Mouse (Mus musculus) heart, postnatal 4 days (tissue): ENCODE data around the gene Cldn7. TPM values are rescaled to one million over a fixed set of nuclear protein-coding genes. Genes with fewer than 3 reads are reported as not detected.

Experiments used
- DNase-seq: peaks from one replicate; pipeline ENCODE4 v3.0.0; 2021
- total RNA-seq, 2 experiments: library from RNA; stranded (reverse); gene quantifications; 2 replicates each; pipeline ENCODE4 v1.2.3; 2021

The Cldn7 gene
- total RNA-seq, 2 experiments from 2014 or later, result 0.76 TPM; not detected in 1

DNA sequence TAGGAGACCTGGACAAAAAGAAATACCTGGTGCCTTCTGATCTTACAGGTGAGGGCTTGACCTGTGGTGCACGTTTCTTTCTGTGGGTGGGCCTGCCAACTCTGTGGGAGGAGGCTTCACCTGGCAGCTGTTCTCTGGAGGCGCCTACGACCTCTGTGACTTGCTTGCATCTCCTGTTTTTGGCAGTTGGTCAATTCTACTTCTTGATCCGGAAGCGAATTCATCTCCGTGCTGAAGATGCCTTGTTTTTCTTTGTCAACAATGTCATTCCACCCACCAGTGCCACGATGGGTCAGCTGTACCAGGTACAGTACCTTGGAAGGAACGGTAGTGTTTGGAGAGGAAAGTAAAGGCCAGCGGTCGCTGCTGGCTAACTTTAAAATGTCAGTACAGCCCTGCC, 27.8 kb downstream of the Cldn7 start:
- DNase-seq, result no peak

DNA sequence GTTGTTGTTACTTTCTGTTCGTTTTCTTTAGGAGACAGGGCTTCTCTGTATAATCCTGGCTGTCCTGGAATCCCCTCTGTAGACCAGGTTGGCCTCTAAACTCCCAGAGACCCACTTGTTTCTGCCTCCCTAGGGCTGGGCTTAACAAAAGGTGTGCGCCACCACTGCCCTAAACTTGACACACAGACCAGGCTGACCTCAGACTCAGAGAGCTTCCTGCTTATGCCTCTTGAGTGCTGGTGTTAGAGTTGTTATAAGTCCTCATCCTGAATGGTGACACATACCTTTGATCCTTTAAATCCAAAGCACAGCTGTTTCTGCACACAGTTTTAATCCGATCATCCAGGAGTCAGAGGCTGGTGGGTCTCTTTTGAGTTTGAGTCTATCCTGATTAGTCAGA, 28.4 kb downstream of the Cldn7 start:
- no peak for DNase-seq

DNA sequence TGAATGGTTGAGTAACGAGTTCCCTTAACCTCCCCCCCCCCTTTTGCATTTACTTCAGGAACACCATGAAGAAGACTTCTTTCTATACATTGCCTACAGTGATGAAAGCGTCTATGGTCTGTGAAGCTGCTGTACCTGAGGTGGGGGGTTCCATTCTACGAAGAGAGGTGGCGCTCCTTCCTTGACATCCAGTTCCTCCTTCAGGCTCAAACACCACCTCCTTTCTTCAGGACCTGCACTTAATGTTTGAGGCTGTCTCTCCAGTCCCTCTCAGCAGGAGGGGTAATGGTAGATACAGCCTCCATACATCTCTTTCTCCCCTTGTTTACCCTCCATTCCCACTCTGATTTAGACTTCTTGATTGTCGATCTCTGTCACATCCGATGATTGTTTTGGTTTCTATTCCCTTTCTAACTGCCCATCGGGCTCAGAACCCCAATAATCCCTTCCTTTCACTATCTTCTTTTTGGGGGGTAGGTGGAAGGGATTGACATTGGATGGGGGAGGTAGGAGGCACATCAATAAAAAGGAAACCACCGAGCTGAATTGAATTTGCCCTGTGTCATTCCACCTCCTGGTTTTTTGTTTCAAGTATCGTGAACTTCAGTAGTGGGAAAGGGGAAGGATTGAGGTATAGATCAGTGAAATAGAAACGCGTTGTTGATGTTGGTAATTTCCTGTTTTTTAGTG, 30.0 kb downstream of the Cldn7 start:
- no peak for DNase-seq

DNA sequence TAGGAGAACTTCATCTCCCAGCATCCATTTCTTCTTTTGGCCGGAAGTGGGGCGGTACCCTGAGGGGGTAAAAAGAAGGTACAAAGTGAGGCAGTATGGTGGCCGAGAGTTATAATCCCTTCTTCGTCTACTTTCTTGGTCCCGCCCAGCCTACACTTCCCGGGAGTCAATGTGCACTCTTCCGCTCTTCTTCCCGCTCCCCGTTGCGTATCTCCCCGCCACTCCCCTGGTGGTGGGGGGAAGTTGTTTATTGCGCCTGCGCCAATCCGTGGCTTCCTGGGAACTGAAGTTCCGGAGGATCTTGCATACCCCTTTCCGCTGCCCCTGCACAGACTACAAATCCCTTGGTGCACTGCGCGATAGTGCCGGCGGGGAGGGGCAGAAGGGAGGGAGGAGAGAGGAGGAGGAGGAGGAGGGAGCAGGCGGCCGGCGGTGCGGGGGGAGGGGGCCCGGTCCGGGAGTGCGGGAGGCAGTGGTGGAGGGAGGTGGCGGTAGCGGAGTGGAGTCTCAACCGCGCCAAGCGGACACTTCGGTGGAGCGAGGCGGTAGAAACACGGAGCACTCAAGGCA, 30.9 kb downstream of the Cldn7 start, which contains the start of gene Phf23:
Gene Phf23 (plus strand): TSS at position 387 of the 570 bp plus-strand sequence.
- peak; percentile 98 for DNase-seq

DNA sequence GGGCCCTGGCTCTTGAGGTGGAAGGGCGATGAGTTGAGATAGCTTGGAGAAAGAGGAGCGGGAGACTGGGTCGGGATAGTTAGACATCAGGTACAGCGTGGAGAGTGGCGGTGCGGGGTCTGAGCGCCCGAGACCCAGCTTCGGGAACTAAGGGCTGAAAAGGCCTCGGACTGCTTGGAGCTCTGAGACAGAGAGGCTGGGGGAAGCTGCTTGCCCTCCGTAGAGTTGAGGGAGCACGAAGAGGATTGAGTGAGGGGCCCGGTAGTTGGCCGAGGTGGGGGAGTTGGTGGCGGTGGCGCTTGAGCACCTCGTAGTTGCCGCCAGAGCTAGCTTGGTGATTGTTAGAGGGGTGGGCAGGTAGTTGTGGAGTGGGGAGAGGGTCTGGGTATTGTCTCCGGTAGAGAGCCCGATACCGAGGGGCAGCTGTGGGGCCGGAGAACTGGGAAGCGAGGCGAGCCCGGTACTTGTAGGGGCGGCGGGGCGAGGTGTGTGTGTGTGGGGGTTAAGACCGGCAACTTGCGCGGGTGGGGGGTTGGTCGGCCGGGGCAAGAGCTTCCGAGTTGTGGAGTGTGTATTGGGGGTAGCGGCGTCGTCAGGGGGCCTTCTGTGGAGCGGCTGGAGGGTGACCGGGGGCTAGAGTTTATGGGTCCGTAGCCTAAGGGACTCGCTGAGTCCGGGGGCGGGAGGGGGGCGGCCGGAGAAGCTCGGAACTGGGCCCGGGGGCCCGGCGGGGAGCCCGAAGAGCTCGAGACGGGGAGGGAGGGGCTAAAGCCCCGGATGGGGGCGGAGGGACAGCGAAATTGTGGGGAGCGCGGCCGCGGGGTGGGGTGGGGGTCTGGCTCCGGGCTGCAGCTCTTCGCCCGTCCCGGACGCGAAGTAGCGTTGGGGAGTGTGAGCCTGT, 31.8 kb downstream of the Cldn7 start:
- peak; percentile 61 for DNase-seq

DNA sequence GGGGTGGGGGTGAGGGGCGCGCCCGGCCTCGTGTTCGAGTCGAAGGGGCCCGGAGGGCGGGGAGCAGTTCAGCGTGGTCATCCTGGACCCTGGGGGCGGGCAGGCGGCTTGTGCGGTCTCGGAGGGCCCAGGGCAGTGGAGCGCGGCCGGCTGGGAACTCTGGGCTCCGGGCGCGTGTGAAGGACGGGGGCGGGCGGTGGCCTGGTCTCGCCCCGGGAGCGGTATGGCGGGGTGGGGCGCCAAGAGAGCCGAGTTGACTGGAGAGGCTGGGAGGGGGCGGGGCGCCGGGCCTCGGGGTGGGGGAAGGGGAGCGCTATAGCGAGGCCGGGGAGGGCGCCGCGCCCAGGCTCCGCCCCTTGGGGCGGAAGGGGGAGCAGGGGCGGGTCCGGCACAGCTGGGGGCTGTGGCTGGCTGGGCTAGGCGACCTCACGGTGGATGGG, 32.5 kb downstream of the Cldn7 start:
- DNase-seq, result peak; percentile 92

DNA sequence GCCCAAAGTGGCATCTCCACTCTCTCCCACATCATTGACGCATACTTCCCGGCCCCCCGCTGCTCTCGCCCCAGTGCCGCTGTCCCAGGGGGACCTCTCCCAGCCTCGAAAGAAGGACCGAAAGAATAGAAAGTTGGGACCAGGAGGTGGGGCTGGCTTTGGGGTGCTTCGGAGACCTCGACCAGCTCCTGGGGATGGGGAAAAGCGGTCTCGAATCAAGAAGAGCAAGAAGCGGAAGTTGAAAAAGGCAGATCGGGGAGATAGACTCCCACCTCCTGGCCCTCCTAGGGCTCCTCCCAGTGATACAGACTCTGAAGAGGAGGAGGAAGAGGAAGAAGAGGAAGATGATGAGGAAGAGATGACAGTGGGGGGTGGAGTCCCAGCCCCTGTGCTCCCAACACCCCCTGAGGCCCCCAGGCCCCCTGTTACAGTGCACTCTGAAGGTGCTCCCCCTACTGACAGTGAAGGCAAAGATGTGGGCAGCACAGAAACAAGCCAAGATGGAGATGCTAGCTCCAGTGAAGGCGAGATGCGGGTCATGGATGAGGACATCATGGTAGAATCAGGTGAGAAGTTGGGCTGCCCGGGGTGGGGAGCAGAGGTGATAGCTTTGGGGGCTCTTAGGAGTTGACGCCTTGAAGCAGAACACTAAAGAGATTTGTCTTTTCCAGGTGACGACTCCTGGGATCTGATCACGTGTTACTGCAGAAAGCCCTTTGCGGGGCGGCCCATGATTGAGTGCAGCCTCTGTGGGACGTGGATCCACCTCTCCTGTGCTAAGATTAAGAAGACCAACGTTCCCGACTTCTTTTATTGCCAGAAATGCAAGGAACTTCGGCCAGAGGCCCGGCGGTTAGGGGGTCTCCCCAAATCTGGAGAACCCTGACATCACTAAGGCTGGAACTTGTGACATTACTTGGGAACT, 34.2 kb downstream of the Cldn7 start:
- DNase-seq, result no peak

DNA sequence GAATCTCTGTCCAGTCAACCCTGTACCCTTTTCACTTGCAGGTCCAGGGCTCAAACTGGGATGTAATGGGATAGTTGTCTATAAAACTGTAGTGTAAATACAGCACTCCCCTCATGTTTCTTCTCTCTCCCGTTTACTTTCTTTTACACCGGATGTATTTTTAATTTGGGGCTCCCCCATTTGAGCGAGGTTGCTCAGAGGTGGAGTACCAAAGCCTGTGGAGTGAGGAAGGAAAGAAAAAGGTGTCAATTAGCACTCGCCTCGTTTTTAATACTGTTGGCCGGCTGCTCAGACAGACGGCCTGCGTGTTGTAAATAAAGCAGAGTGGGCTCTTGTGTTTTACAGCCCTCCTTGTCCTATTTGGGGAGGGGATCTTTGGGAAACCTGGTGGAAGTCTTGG, 35.1 kb downstream of the Cldn7 start:
- DNase-seq, result no peak

DNA sequence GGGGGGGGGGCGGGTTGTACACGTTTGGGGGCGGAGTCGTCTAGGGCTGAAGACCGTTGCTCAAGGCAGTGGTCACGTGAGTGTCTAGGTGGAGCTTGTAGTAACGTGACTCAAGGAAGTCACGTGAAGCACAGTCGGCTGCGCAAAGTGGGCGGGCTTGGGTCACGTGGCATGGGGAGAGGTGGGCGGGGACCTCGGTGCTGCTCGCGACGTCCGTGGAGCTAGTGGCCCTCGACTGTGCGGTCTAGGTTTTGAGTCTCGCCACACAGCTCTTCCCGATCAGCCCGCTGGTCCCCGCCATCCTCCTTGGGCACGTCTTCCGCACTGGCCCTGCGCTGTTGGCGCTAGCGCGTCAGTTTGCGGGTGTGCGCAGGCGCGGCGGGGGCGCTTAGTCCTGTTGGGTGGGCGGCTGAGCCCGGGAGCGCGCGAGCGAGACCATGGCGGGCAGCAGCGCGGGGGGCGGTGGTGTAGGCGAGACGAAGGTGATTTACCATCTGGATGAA, 35.9 kb downstream of the Cldn7 start, which contains the start of gene Dvl2:
Gene Dvl2 (plus strand): TSS at position 200 of the 503 bp plus-strand sequence.
- peak; percentile 92 for DNase-seq

DNA sequence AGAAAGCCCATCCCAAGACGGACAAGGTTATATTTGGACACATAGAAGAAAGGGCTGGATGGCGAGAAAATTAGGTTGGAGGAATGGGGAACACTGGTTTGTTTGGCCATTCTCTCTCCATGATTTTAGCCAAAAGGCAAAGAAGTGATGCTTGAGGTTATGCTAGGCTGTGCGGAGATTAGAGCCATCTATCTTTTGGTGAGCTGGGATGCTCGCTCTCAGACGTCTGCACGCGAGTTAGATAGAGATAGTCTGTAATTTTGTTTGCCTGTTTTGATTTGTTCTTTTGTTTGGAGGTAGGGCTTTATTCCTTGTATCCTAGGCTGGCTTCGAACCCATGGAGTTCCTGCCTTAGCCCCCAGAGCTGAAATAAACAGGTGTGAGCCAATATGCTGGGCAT, 36.6 kb downstream of the Cldn7 start:
- DNase-seq, result no peak

DNA sequence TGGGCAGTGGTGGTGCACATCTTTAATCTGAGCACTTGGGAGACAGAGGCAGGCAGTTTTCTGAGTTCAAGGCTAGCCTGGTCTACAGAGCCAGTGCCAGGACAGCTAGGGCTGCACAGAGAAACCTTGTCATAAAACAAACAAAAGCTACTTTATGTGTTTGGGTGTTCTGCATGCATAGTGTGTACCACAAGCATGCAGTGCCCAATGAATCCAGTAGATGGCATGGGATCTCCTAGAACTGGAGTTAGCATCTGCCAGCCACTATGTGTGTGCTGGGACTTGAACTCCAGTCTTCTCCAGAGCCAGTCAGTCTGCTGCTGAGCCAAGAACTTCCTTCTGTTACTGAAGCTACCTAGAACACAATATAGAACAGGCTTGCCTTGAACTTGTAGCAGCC, 37.3 kb downstream of the Cldn7 start:
- peak; percentile 64 for DNase-seq

DNA sequence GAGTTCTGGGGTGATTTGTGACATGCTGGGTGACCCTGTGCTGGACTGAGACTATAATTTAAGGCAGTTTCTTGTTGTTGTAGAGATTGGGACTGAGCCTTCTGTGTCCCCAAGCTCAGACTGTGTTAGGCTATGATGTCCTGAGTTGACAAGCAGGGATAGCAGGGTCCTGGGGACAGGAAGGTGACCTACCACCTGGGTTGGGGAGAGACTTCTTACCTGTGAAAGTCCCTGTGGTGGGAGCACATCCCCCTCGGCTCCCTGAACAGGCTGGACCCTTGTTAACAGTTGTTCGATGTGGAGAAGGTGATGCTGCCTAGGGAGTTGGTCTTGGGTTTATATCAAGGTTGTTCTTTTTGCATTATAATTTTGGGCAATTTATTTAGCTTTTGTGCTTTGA, 37.9 kb downstream of the Cldn7 start:
- DNase-seq, result no peak

DNA sequence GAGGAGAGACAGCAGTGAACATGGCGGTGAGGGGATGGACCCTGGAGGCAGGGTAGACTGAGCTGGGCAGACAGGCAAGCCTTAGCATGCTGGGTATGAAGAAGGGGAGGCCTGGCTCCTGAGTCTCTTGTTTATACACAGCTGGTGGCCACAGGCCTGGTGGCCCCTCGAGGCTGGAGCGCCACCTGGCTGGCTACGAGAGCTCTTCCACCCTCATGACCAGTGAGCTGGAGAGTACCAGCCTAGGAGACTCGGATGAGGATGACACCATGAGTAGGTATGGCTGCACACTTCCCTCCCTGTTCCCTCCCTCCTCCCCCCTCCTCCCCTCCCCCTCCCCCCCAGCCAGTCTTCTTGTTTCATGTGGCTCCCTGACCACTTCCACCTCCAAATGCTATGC, 40.9 kb downstream of the Cldn7 start:
- DNase-seq, result peak; percentile 37

DNA sequence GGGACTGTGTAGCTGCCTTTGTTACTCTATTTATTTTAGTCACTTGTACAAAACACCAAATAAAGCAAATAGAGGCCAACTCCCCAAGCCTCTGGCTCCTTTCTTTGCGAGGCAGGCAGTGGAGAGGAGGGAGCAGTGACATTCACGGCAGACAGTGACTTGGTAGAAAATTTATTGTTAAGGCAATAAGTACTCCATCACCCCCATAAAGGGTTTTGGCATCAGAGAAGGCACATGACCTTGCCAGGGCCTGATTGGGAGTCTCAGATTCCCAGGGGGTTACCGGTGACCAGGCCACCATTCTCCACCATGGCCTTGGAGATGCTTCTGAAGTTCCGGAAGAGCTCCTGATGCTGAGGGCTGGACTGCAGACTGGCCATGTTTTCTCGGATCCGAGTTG, 45.5 kb downstream of the Cldn7 start:
- DNase-seq, result no peak

DNA sequence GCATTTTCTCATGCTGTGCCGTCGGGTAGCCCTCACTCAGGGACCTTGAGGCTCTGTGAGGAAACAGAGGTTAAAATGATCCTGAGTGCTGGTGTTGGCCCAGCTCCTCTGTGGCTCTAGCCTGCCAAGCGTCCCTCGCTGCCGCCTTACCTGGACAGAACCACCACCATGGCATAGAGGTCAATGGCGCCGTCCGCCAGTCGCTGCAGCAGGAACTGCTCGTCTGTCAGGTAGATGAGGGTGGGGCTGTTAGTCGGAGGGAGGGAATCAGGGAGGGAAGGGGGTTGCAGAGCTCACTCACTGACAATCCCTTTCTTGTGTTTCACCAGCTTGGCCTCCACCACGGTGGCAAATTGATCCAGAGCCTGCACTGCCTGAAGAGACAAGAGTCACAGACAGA, 46.0 kb downstream of the Cldn7 start:
- no peak for DNase-seq

DNA sequence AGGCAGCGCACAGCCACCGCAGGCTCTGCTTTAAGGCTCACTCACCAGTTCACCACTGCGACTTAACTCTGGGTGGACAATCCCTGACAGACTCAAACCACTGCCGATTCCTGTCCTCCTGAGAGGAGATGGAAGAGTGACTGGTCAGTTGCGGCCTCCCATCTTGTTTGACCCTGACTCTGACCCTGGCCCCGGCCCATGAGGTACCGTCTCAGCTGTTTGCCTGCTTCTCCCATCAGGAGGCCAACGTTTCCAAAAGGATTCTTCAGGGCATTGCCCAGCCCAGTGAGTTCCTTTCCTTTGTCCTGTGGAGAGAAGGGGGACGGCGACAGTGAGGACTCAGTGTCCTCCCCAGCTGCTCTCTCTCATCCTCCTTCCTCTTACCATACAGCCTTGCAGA, 46.4 kb downstream of the Cldn7 start:
- DNase-seq, result no peak

DNA sequence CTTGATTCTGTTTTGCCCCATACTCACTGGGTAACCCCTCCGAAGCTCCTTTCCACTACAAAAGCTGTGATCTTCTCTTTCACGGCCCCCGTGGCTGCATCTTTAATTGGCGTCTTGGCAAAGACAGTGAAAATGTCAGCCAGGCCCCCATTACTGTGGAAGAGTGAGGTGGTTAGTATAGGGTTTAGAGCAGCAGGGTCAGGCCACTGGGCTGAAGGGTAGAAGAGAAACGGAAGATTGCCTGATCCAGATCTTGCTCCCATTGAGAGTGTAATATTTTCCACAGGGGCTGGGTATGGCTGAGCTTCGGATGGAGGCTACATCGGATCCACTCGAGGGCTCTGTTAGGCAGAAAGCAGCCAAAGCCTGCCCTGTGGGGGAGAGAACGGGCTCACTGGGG, 48.4 kb downstream of the Cldn7 start:
- DNase-seq, result no peak

DNA sequence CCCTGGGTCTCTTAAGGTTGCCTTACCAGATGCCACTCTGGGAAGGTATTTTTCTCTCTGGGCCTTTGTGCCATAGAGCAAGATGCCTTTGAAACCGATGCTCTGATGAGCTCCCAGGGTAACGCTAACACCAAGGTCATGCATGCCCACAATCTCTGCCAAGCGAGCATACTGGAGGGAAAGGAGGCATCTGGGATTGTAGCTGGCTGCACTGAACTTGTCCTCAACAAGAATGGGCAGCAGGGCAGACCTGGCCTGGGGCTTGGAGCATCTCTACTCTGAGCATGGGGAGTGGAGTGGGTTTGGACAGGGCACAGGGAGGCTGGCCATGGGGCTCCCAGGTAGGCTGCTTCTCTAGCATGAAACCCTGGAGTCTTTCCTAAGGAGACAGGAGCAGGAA, 48.8 kb downstream of the Cldn7 start:
- DNase-seq, result no peak

DNA sequence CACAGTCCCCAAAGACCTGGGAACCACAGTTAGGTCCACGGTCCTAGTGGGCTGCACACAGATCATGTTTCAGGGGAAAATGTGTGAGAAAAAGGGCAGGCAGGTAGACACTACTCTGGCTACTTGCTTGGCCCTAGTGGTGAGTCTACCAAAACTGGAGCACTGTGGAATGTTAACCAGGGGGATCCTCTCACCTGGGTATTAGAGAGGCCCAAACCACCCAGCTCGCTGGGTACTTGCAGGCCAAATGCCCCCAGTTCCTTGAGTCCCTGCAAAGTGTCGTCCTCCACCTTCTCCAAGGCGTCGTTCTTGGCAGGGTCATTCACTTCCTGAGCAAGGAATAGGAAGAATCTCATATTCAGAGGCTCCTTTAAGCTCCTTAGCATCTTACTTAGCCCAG, 49.5 kb downstream of the Cldn7 start:
- no peak for DNase-seq

DNA sequence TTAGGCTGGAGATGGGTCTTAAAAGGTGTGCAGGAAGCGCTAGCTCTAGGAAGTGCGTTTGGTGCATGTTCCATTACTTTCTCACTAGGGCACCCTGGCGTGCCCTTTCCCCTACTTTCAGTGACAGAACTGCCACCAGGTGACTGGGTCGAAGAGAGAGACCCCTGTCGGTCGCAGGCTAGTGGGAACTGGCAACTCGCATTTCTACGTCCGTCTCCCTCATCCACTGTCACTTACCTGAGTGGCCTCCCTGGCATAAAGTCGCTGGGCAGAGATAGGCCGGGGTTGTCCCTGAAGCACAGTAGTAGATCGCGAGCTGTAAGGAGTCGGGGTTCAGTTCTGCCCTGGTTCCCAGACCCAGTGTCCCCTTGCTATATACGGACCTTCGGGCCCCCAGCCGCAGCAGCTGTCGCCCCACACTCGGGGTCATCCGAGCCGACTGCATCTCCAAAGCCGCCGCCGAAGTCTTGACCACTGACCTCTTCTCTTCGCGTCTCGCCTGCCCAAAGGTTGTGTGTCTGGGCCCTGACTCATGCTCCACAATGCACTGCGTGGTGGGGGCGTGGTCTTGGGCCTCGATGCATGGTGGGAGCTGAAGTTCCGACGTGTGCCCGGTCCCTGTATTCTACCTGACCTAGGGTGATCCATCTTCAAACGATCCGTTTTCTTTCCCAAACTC, 50.4 kb downstream of the Cldn7 start, which contains the start of gene Acadvl:
Gene Acadvl (minus strand): TSS at position 532 of the 679 bp plus-strand sequence.
- peak; percentile 90 for DNase-seq

DNA sequence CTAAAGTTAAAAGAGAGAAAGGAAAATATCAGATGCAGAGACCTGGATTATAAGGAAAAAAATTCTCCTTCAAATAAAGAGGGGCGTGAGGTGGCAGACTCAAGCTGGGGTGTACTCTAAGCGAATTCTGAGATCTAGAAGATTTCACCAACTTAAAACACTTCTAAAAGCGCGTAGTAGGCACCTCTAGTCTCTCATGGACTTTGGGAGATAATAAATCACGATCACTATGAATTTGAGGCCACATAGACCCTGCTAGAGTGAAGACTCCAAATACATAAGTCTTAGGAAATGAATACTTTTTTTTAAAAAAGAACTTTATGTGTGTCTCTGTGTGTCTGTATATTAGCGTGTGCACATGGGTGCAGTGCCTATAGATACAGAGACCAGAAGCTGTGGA, 51.1 kb downstream of the Cldn7 start:
- no peak for DNase-seq
